Mouse (Mus musculus): ENCODE data around the gene C4b. TPM values are rescaled to one million over a fixed set of nuclear protein-coding genes. Genes with fewer than 3 reads are reported as not detected.
A peak's percentile ranks its signal among the peaks of the same experiment; 100 is the strongest.
"Not testable (repeated sequence)": the region's sequence is repeated elsewhere in the genome, so short reads cannot be mapped to it uniquely, and the experiment has no call there.

Gene C4b
- total RNA-seq (2021) = 100 to 1,000 TPM; 140 to 152 TPM
- long read RNA-seq, experiment 1, full-length matches to known transcripts = 6 of 183 reads
- long read RNA-seq, experiment 1, partial matches to known transcripts = 135 of 183 reads
- long read RNA-seq, experiment 1, other reads (novel, unspliced or antisense) = 42 of 183 reads
- long read RNA-seq, experiment 2, full-length matches to known transcripts = 3 of 55 reads
- long read RNA-seq, experiment 2, partial matches to known transcripts = 42 of 55 reads
- long read RNA-seq, experiment 2, other reads (novel, unspliced or antisense) = 10 of 55 reads

DNA sequence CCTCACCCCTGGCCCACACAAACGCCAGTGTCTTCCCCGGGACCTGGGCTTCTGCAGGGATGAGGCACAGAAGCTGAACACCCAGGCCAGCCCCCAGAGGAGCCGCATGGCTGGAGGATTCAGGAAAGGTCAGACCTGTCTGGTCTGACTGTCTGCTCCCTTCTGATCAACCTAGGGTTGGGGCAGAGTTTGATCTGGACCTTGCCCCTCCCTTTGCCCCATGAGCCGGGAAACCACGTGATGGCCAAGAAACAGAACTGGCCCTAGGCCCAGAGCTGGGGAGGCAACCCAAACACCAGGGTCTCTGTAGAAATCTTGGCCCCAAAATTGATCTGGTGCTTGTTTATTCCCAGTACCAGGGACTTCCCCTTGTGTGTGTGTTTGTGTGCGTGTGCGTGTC is at the start of gene C4b:
TSS of gene C4b (minus strand) at position 164 of the 400 bp plus-strand sequence.
- no peak for DNase-seq

- DNase-seq = no peak
These were observed 34.1 kb upstream of the C4b start for GRCm38 (mm10) chr17:34777680-34778325.

DNA sequence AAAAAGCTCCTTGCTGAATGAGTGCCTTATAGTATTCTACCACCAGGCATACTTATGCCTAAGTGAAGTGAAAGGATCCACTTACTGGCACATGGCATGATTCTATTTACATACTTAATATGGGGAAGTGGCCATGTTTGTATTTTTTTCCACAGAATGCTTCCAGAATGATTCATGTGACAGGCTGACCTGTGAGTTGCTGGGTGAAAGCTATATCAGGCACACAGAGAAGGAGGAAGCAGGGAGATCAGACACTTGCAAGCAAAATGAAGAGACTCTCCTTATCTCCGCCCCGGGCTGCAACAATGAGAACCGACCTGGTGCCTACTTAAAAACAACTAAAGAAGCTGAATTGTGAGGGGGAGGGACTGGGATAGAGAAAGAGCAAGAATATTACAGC is 17.8 kb upstream of the C4b start:
- DNase-seq = no peak

- no peak for DNase-seq
These were observed 2.8 kb upstream of the C4b start for GRCm38 (mm10) chr17:34746531-34746930.

GRCm38 (mm10) chr17:34745166-34745565 is 1.5 kb upstream of the C4b start:
- DNase-seq = not testable (repeated sequence)

DNA sequence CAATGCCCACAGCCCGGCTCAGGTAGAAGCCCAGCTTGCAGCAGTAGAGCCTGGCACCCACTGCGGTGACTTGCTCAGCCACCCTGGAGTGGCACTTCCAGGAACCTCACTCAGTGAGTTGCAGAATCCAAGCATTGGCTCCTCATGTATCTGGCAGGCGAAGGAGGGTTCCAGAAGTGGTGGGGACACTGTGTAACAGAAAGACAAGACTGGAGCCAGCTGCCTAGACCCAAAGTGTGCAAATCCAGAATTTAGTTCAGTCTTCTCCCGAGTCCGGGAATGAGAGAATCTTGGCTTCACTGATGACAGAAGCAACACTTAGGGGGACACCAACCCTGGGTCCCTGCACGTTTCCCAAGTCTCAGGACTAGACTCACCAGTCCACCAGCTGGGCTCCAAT is 929 bp upstream of the C4b start:
- not testable (repeated sequence) for DNase-seq

GRCm38 (mm10) chr17:34744206-34744605 is 524 bp upstream of the C4b start:
- DNase-seq = no peak

DNA sequence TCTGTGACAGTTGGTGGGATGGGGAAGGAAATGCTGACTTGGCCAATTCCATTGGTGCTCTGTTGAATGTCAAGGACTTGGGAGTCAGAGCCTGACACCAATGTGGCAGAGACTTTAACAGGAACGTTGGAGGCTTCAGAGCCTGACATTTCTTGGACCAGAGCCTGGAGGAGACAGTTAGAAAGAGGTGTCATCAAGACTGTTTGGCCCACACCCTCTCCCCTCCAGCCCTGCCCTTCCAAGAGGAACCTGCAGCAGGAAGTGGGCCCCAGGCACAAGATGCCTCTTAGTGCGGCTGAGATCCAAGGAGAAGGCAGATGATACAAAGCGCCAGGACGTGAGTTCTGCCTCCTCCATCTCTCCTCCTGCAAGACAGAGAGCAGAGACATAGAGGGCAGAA is 3.4 kb downstream of the C4b start:
- DNase-seq = peak; percentile 50 to 57

GRCm38 (mm10) chr17:34739708-34740107 is 4.0 kb downstream of the C4b start:
- not testable (repeated sequence) for DNase-seq

DNA sequence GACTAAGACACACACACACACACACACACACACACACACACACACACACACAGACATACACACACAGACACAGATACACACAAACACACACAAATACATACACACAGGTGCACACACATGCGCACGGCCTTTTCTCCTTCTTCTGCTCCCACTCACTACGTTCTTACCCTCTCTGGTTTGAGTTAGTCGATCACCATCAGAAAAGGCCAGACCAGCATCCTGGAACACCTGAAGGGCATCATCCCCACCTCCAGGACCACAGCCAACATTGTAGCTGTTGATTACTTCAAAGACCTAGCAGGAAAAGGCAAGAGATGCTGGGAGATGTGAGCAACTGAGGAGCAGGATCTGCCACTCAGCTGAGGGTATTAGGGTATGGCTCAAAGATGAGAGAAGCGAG is 6.2 kb downstream of the C4b start:
- DNase-seq = not testable (repeated sequence)

- DNase-seq = peak in 1 of 2 experiments; percentile 57
These were observed 13.7 kb downstream of the C4b start for GRCm38 (mm10) chr17:34729779-34730553.

GRCm38 (mm10) chr17:34729155-34729554 is 14.5 kb downstream of the C4b start:
- DNase-seq = not testable (repeated sequence)

GRCm38 (mm10) chr17:34727887-34728286 is 15.8 kb downstream of the C4b start:
- DNase-seq = no peak

DNA sequence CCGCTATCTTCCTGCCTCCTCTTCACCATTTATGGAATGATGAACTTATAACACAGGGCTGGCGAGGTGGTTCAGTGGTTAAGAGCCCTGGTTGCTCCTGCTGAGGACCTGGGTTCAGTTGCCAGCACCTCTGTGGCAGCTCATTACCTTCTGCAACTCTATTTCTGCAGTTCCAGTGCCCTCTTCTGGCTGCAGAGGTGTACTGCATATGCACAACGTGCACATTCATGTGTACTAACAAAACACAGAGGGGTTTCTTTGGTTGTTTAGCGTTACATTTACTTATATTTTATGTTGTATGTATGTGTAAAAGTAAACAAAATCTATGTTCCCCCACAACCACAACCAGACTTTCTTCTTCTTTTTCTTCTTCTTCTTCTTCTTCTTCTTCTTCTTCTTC is 20.6 kb downstream of the C4b start:
- DNase-seq = no peak

GRCm38 (mm10) chr17:34722238-34722637 is 21.4 kb downstream of the C4b start:
- peak in 1 of 2 experiments; percentile 45 for DNase-seq

DNA sequence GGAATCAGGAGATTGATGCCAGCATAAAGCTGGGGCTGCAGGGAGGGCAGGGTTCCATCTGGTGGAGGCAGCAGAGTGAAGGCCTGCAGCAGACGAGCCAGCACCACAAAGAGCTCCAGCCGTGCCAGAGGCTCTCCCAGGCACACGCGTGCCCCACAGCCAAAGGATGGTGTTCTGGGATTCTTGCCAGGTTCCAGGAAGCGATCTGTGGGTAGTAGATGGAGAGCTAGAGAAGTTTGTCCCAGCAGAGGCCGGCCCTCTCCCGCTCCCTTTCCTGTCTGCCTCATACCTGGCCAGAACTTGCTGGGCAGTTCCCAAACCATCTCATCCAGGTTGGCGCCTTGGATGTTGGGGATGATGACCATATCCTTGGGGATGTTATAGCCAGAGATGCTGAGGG is 23.8 kb downstream of the C4b start:
- peak; percentile 47 to 61 for DNase-seq

DNA sequence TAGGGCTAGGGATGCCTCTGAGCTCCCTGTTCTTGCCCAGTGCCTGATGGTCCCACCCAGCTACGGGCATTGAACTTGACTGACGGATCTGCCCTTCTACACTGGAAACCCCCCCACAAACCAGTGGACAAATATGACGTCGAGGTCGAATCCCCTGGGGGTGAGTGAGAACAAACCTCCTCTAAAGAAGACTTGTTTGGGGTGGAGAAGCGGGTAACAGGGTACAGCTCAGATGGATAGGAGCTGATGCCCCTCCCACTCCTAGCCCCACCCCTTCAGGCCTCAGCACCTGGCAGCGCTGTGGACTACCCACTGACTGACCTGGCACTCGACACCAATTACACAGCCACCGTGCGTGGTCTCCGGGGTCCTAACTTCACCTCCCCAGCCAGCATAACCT is 26.3 kb downstream of the C4b start:
- DNase-seq = peak in 1 of 2 experiments; percentile 38

- DNase-seq = no peak
These were observed 27.4 kb downstream of the C4b start for GRCm38 (mm10) chr17:34716247-34716646.

DNA sequence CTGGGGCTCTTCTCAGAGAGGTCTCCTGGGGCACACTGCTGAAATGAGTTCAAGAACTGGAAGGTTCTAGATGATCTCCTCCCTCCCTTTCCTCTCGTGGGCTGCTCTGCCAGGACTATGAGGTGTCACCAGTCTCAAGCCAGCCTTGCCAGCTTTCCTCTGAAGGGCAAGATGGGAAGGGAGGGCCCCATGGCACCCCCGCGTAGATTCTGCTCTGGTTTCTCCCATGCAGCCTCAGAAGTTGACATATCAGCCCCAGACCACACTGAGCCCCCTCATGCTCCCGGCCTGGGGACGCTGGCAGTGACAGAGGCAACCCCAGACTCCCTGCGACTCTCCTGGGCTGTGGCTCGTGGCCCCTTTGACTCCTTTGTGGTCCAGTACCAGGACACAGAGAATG is 28.2 kb downstream of the C4b start:
- peak; percentile 40 to 50 for DNase-seq

- DNase-seq = peak; percentile 51 to 58
These were observed 28.7 kb downstream of the C4b start for GRCm38 (mm10) chr17:34714908-34715445.

- peak; percentile 80 to 82 for DNase-seq
These were observed 29.3 kb downstream of the C4b start for GRCm38 (mm10) chr17:34714181-34714907.

DNA sequence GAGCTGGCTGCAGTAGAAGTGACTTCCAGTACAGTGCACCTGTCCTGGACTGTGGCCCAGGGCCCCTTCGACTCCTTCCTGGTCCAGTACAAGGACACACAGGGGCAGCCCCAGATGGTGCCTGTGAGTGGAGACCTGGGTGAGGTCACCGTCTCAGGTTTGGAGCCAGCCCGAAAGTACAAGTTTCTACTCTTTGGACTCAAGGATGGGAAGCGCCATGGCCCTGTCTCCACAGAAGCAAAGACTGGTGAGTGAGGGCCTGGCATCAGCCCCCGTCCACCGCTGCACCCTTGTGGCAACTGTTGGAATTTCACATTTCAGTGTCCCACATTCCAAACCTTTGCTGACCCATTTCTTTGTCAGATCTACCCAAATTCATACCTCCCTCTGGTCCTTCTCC is 30.7 kb downstream of the C4b start:
- DNase-seq = peak; percentile 83 to 90
